ENCODE assay signal across 16 mouse cellular contexts in genomic region chr12:95641628-95642027, GRCm38 (mm10). TPM values are rescaled to one million over a fixed set of nuclear protein-coding genes. Genes with fewer than 3 reads are reported as not detected.
DNase-seq lines count a peak whose midpoint lies in the region; ATAC-seq and TF ChIP-seq lines count a peak whose summit lies in the region.
"Had no signal": no experiment of that assay in that cellular context is flagged by ENCODE, and none has a peak within 500 bp of the region (broad histone marks: within the 10 kb centered on the region; RNA-seq: fewer than 3 reads in every experiment).

No protein-coding gene starts in this region.

- no peak overlapping the region for H3K4me3 ChIP-seq in kidney, postnatal 0 days (replicated peaks; ENCODE audit: low read depth, low read length)
- no peak overlapping the region for H3K4me3 ChIP-seq in embryonic facial prominence, embryonic 10.5 days
- H3K4me3 ChIP-seq in lung, postnatal 0 days (ENCODE audit: low read depth, low read length), result no peak overlapping the region
- H3K4me3 ChIP-seq: limb, embryonic 13.5 days; neural tube, embryonic 12.5 days had no signal

- H3K9me3 ChIP-seq in kidney, postnatal 0 days (replicated peaks; ENCODE audit: low read length), result no peaks in the 10 kb centered on the region
- H3K9me3 ChIP-seq in embryonic facial prominence, embryonic 10.5 days, result no peaks in the 10 kb centered on the region
- H3K9me3 ChIP-seq in lung, postnatal 0 days (ENCODE audit: low read length), result no peaks in the 10 kb centered on the region
- H3K9me3 ChIP-seq: limb, embryonic 13.5 days; neural tube, embryonic 12.5 days had no signal

- TF ChIP-seq CTCF in kidney, postnatal 0 days (IDR thresholded peaks at IDR 0.05; ENCODE audit: low read depth), result no peak
- no peak for TF ChIP-seq CTCF in lung, postnatal 0 days (IDR thresholded peaks at IDR 0.05)

- no peak overlapping the region for H3K27ac ChIP-seq in kidney, postnatal 0 days
- no peak overlapping the region; the same call in 1 of the 2 replicates for H3K27ac ChIP-seq in embryonic facial prominence, embryonic 10.5 days (replicated peaks)
- H3K27ac ChIP-seq in lung, postnatal 0 days (ENCODE audit: low read length), result no peak overlapping the region
- H3K27ac ChIP-seq: limb, embryonic 13.5 days; neural tube, embryonic 12.5 days had no signal

- H3K9ac ChIP-seq in kidney, postnatal 0 days (ENCODE audit: low read depth, low read length), result no peak overlapping the region
- no peak overlapping the region for H3K9ac ChIP-seq in lung, postnatal 0 days (replicated peaks; ENCODE audit: low read depth)
- H3K9ac ChIP-seq: limb, embryonic 13.5 days; neural tube, embryonic 12.5 days had no signal

- no peak for TF ChIP-seq EP300 in lung, postnatal 0 days (IDR thresholded peaks at IDR 0.05)

- H3K27me3 ChIP-seq in kidney, postnatal 0 days (ENCODE audit: insufficient read depth, low read length), result no peaks in the 10 kb centered on the region
- no peaks in the 10 kb centered on the region for H3K27me3 ChIP-seq in embryonic facial prominence, embryonic 10.5 days (replicated peaks; ENCODE audit: low read depth, poor library complexity, severe bottlenecking)
- H3K27me3 ChIP-seq in lung, postnatal 0 days (replicated peaks; ENCODE audit: insufficient read depth, low read length), result no peaks in the 10 kb centered on the region
- H3K27me3 ChIP-seq: limb, embryonic 13.5 days; neural tube, embryonic 12.5 days had no signal

- H3K4me1 ChIP-seq in kidney, postnatal 0 days (replicated peaks; ENCODE audit: insufficient read depth, low read length), result no peaks in the 10 kb centered on the region
- peaks cover 10% of the 10 kb centered on the region for H3K4me1 ChIP-seq in embryonic facial prominence, embryonic 10.5 days
- H3K4me1 ChIP-seq in lung, postnatal 0 days (ENCODE audit: insufficient read depth, low read depth, low read length), result no peaks in the 10 kb centered on the region
- H3K4me1 ChIP-seq: limb, embryonic 13.5 days; neural tube, embryonic 12.5 days had no signal

- H3K36me3 ChIP-seq in kidney, postnatal 0 days (ENCODE audit: insufficient read depth, low read length), result no peaks in the 10 kb centered on the region
- H3K36me3 ChIP-seq in embryonic facial prominence, embryonic 10.5 days (replicated peaks), result no peaks in the 10 kb centered on the region
- H3K36me3 ChIP-seq in lung, postnatal 0 days (ENCODE audit: insufficient read depth, low read length), result no peaks in the 10 kb centered on the region
- H3K36me3 ChIP-seq: limb, embryonic 13.5 days; neural tube, embryonic 12.5 days had no signal

- no peak for ATAC-seq in kidney, postnatal 0 days (replicated peaks; ENCODE audit: low FRiP score, low read depth)
- ATAC-seq in lung, postnatal 0 days, result no peak
- ATAC-seq: inflammation-experienced regulatory T-cells, adult 6 months; midbrain, embryonic 16.5 days had no signal

- DNase-seq in kidney, postnatal 0 days (ENCODE audit: low spot score), result peak; percentile 20
- DNase-seq in kidney, postnatal 36 days, result no peak
- DNase-seq in 3T3-L1 (ENCODE audit: low read depth, low spot score), result peak; percentile 54
- DNase-seq in 416B (ENCODE audit: low read depth), result peak; percentile 93
- DNase-seq in embryonic facial prominence, embryonic 10.5 days (ENCODE audit: low spot score), result peak; percentile 59
- DNase-seq in layer of hippocampus, postnatal 14 days (ENCODE audit: low spot score in 2 of 2), result no peak
- DNase-seq in thymus, postnatal 0 days (ENCODE audit: low spot score), result no peak
- no peak for DNase-seq in lung, postnatal 0 days (ENCODE audit: low spot score)
- DNase-seq: cerebellum, adult 18-20 months; gastrocnemius, postnatal 10 days; lung, postnatal 4 days; right cerebral cortex, postnatal 4 days had no signal

- no peak overlapping the region for H3K4me2 ChIP-seq in kidney, postnatal 0 days (ENCODE audit: low read length)
- no peak overlapping the region for H3K4me2 ChIP-seq in lung, postnatal 0 days (replicated peaks; ENCODE audit: low read depth, low read length)
- H3K4me2 ChIP-seq: limb, embryonic 13.5 days; neural tube, embryonic 12.5 days had no signal

RNA-seq across cellular contexts. Expression of gene Flrt2, which starts 50.4 kb away (rescaled TPM):
- polyA plus RNA-seq in kidney, postnatal 0 days (2015; fragmentation: Nextera tagmentation; extraction: Ambion mirVana), result 15.6 and 15.9 TPM in 2 replicates
- 28.5 and 35.2 TPM in 2 replicates for polyA plus RNA-seq in embryonic facial prominence, embryonic 10.5 days (2016; fragmentation: Nextera tagmentation; extraction: Ambion mirVana)
- total RNA-seq in layer of hippocampus, postnatal 14 days (2021), result 10 to 100 TPM; 39.9 to 41.2 TPM
- polyA plus RNA-seq in thymus, postnatal 0 days (2015; fragmentation: Nextera tagmentation; extraction: Ambion mirVana), result 0.77 and 0.86 TPM in 2 replicates
- polyA plus RNA-seq in lung, postnatal 0 days (2015; fragmentation: Nextera tagmentation; extraction: Ambion mirVana), result 1.7 and 2.2 TPM in 2 replicates

Comparison
In these comparisons a context has a peak if more than half of its experiments do, and no peak if none do; other contexts are left out.
1. DNase-seq: peak in kidney, postnatal 0 days (single experiment), 3T3-L1 (single experiment), 416B (single experiment) and embryonic facial prominence, embryonic 10.5 days (single experiment); none in kidney, postnatal 36 days (0 of 2), layer of hippocampus, postnatal 14 days (0 of 2), thymus, postnatal 0 days (single experiment) and lung, postnatal 0 days (single experiment).